Mouse (Mus musculus) erythroblast, embryonic 14.5 days (primary cell): ENCODE measurements around the gene Sun3. TPM values are rescaled to one million over a fixed set of nuclear protein-coding genes. Genes with fewer than 3 reads are reported as not detected.

Experiments used
- H3K27me3 ChIP-seq: 2 replicates; pipeline ENCODE4 v1.6.1; 2012; ENCODE audit warnings: inconsistent platforms; ENCODE audit not compliant: control insufficient read depth
- H3K36me3 ChIP-seq: 2 replicates; pipeline ENCODE4 v1.6.1; 2012; ENCODE audit warnings: mild to moderate bottlenecking, inconsistent platforms; ENCODE audit not compliant: control insufficient read depth
- H3K4me1 ChIP-seq: 2 replicates; pipeline ENCODE4 v1.6.1; 2012; ENCODE audit warnings: inconsistent platforms; ENCODE audit not compliant: control insufficient read depth
- H3K4me3 ChIP-seq: replicated peaks from 2 replicates; pipeline ENCODE3; 2012; ENCODE audit warnings: moderate library complexity, mild to moderate bottlenecking, inconsistent platforms
- H3K9me3 ChIP-seq: 2 replicates; pipeline ENCODE4 v1.6.1; 2012; ENCODE audit warnings: low read length, inconsistent platforms, mixed read lengths; ENCODE audit not compliant: control insufficient read depth
- GATA1 ChIP-seq: IDR thresholded peaks from 2 replicates; pipeline ENCODE4 v1.6.1; 2012; ENCODE audit warnings: low read length, inconsistent platforms, mixed read lengths
- TAL1 ChIP-seq: IDR thresholded peaks from 3 replicates; pipeline ENCODE4 v1.6.1; 2012; ENCODE audit warnings: low read length, inconsistent platforms, mixed read lengths
- polyA plus RNA-seq: library from polyadenylated mRNA; stranded (reverse); fragments of >175 nt; gene quantifications from 2 replicates; pipeline ENCODE4 v1.2.3, GENCODE M21; 2012

Sun3 gene
- polyA plus RNA-seq, 1 experiment: not detected

DNA sequence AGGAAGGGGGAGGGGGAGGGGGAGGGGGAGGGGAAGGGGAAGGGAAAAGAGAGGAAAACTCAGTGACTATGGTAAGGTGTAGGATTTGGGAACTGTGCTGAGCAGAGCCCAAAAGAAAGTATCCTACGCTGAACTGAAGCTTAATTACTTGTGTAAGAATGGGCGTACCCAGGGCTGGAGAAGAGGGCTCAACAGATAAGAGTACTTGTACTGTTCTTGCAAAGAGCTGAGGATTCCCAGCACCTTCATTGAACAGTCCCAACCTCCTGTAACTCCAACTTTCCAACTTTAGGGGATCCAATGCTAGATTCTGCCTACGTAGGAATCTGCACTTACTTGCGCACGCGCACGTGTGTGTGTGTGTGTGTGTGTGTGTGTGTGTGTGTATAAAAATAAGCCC is 80.7 kb downstream of the Sun3 start:
- Histone ChIP-seq H3K36me3 (no peaks in the 10 kb centered on the region), H3K4me3 (peak overlapping the region; percentile 16), H3K4me1 (peaks cover 62% of the 10 kb centered on the region), H3K27me3 (no peaks in the 10 kb centered on the region; the same call in 1 of the 2 replicates), H3K9me3 (no peaks in the 10 kb centered on the region)
- TF ChIP-seq GATA1 (peak; percentile 28; the same call in 1 of the 2 replicates), TAL1 (no peak)

Other genes with a start within 250 kb of the Sun3 start
- 0.10 and 0.19 TPM in 2 replicates for gene Pkd1l1, start 75.7 kb downstream of the Sun3 start, polyA plus RNA-seq
- 0.10 and 0.20 TPM in 2 replicates for gene Hus1, start 37.8 kb downstream of the Sun3 start, polyA plus RNA-seq
- not detected in 2 replicates for gene Gm11992, start 397 bp downstream of the Sun3 start, polyA plus RNA-seq
- gene Upp1, start 69.1 kb upstream of the Sun3 start, polyA plus RNA-seq: not detected in 2 replicates
- not detected in 2 replicates for gene Abca13, start 143.0 kb upstream of the Sun3 start, polyA plus RNA-seq